Mouse (Mus musculus) left cerebral cortex, postnatal 14 days (tissue): ENCODE measurements at regions not wholly inside any gene's neighbourhood (a gene's known extent, or its start where the extent isn't known, plus 50 kb on each side); places are given as distances from the start of the nearest gene placed in this dataset.
"Not testable (repeated sequence)": the region's sequence is repeated elsewhere in the genome, so short reads cannot be mapped to it uniquely, and the experiment has no call there.

ENCODE experiments used
- DNase-seq, 2 experiments: peaks; one replicate each; pipeline ENCODE4 v3.0.0; 2021 to 2022; ENCODE audit warnings: low spot score in 2 of 2, mixed read lengths in 1 of 2
- intact Hi-C: fragments of 180-260 bp; cut with DNase I; formaldehyde crosslinking; loops from one replicate; pipeline ENCODE4 v1.15.1; 2025

GRCm38 (mm10) chr4:7312160-7312559, 926.7 kb downstream of the Car8 start:
- DNase-seq: no peak
- intact Hi-C loops: no loop called here

- intact Hi-C loops: no loop called here
- DNase-seq: no peak
Observed at GRCm38 (mm10) chr4:7269047-7269446, 969.8 kb downstream of the Car8 start.

GRCm38 (mm10) chr4:7256486-7256885, 982.4 kb downstream of the Car8 start:
- no peak for DNase-seq
- intact Hi-C loops: no loop called here

- intact Hi-C loops: no loop called here
Observed at GRCm38 (mm10) chr4:7253616-7254015, 985.2 kb downstream of the Car8 start.

GRCm38 (mm10) chr4:7251641-7252040, 987.2 kb downstream of the Car8 start:
- DNase-seq: no peak
- intact Hi-C loops: no loop called here

More at GRCm38 (mm10) chr4:7253616-7254015, 985.2 kb downstream of the Car8 start:
- peak in 1 of 2 experiments; percentile 17 for DNase-seq

- DNase-seq: no peak
- intact Hi-C loops: no loop called here
Observed at GRCm38 (mm10) chr4:7247816-7248215, 991.0 kb downstream of the Car8 start.

GRCm38 (mm10) chr4:7247244-7247643, 991.6 kb downstream of the Car8 start:
- intact Hi-C loops: no loop called here
- DNase-seq: no peak

GRCm38 (mm10) chr4:7246828-7247227, 992.0 kb downstream of the Car8 start:
- DNase-seq: no peak
- intact Hi-C loops: no loop called here

- intact Hi-C loops: no loop called here
Observed at GRCm38 (mm10) chr4:7245653-7246052, 993.2 kb downstream of the Car8 start.

GRCm38 (mm10) chr4:7237848-7238247, 1001.0 kb downstream of the Car8 start:
- no peak for DNase-seq
- intact Hi-C loops: no loop called here

More at GRCm38 (mm10) chr4:7245653-7246052, 993.2 kb downstream of the Car8 start:
- no peak for DNase-seq

- DNase-seq, intact Hi-C loops: not testable (repeated sequence)
Observed at GRCm38 (mm10) chr4:7234537-7234936, 1004.3 kb downstream of the Car8 start.

GRCm38 (mm10) chr4:7228980-7229379, 1009.9 kb downstream of the Car8 start:
- DNase-seq: peak in 1 of 2 experiments; percentile 17
- intact Hi-C loops: no loop called here

GRCm38 (mm10) chr4:7222922-7223321, 1015.9 kb downstream of the Car8 start:
- DNase-seq: no peak

GRCm38 (mm10) chr4:7220426-7220825, 1018.4 kb downstream of the Car8 start:
- intact Hi-C loops: no loop called here
- DNase-seq: no peak

More at GRCm38 (mm10) chr4:7222922-7223321, 1015.9 kb downstream of the Car8 start:
- intact Hi-C loops: no loop called here

GRCm38 (mm10) chr4:7215048-7216030, 1023.5 kb downstream of the Car8 start:
- intact Hi-C loops: no loop called here
- no peak for DNase-seq

- intact Hi-C loops: no loop called here
- no peak for DNase-seq
Observed at GRCm38 (mm10) chr4:7206987-7207386, 1031.9 kb downstream of the Car8 start.

- DNase-seq: no peak
- intact Hi-C loops: no loop called here
Observed at GRCm38 (mm10) chr4:7201816-7202215, 1037.0 kb downstream of the Car8 start.

- no peak for DNase-seq
- intact Hi-C loops: loop anchor here (10.0 kb wide), 1 partner anchor 655 kb away; no protein-coding TSS in a partner anchor
Observed at GRCm38 (mm10) chr4:7199941-7200340, 1038.9 kb downstream of the Car8 start.

- no peak for DNase-seq
- intact Hi-C loops: loop anchor here (10.0 kb wide), 1 partner anchor 656 kb away; no protein-coding TSS in a partner anchor
Observed at GRCm38 (mm10) chr4:7199052-7199451, 1039.8 kb downstream of the Car8 start.

- intact Hi-C loops: loop anchor here (10.0 kb wide), 1 partner anchor 658 kb away; no protein-coding TSS in a partner anchor
- DNase-seq: no peak
Observed at GRCm38 (mm10) chr4:7196570-7196969, 1042.3 kb downstream of the Car8 start.

- intact Hi-C loops: loop anchor here (10.0 kb wide), 1 partner anchor 659 kb away; no protein-coding TSS in a partner anchor
Observed at GRCm38 (mm10) chr4:7195619-7196018, 1043.2 kb downstream of the Car8 start.

More at GRCm38 (mm10) chr4:7195619-7196018, 1043.2 kb downstream of the Car8 start:
- no peak for DNase-seq
